Mouse (Mus musculus) brown adipose tissue, adult 24 weeks (tissue): Measurements from ENCODE around the gene Gnaz. TPM values are rescaled to one million over a fixed set of nuclear protein-coding genes. Genes with fewer than 3 reads are reported as not detected.
A peak's percentile ranks its signal among the peaks of the same experiment; 100 is the strongest.

Experiments
- H3K27ac ChIP-seq: fragments of 200-500 bp; replicated peaks from 2 replicates; pipeline ENCODE4 v1.5.1; 2012; ENCODE audit warnings: low read depth, mild to moderate bottlenecking, low read length
- H3K4me1 ChIP-seq: fragments of 200-500 bp; 2 replicates; pipeline ENCODE4 v1.6.1; 2012; ENCODE audit warnings: low read length, mixed read lengths; ENCODE audit not compliant: control insufficient read depth, insufficient read depth, insufficient read length
- H3K4me3 ChIP-seq: fragments of 200-500 bp; 2 replicates; pipeline ENCODE4 v1.5.1; 2012; ENCODE audit warnings: low read depth, mild to moderate bottlenecking, low read length, moderate library complexity; ENCODE audit not compliant: insufficient read depth
- polyA plus RNA-seq: library from polyadenylated mRNA; stranded (reverse); fragments of >200 nt; gene quantifications from 2 replicates; pipeline ENCODE4 v1.2.4, GENCODE M21; 2012; ENCODE audit not compliant: missing spikeins, insufficient read depth, insufficient read length

Gene Gnaz
- polyA plus RNA-seq, 1 experiment = not detected

DNA sequence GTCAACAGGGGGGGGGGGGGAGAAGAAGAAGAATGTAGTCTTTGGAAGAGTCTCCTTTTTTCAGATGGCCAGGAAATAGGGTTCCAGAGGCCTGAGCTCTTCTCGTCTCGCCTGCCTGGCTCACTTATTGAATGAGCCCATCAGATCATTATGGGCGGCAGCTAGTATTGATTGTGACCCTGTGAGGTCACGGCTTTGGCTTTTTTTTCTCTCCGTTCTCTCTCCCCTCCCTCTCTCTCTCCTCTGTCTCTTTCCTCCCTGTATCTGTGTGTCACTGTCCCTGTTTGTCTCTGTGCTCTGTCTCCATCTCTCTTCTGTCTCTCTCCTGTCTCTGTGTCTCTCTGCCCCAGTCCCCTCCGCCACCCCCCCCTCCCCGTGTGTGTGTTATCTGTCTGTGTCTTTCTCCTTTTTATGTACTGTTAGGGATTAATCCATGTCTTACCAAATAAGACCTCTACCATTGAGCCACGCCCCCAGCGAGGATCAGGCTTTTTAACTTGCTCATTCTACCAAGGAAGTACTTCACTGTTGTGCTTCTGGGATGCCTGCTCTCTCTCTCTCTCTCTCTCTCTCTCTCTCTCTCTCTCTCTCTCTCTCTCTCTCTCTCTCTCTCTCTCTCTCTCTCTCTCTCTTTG lies 91.9 kb downstream of the Gnaz start:
- Histone ChIP-seq H3K4me3 (no peak overlapping the region), H3K27ac (no peak overlapping the region), H3K4me1 (peaks cover 16% of the 10 kb centered on the region)

- Histone ChIP-seq H3K27ac (no peak overlapping the region), H3K4me1 (peaks cover 17% of the 10 kb centered on the region), H3K4me3 (peak overlapping the region; percentile 87)
Measured at GRCm38 (mm10) chr10:75059396-75059795, 92.4 kb downstream of the Gnaz start.

DNA sequence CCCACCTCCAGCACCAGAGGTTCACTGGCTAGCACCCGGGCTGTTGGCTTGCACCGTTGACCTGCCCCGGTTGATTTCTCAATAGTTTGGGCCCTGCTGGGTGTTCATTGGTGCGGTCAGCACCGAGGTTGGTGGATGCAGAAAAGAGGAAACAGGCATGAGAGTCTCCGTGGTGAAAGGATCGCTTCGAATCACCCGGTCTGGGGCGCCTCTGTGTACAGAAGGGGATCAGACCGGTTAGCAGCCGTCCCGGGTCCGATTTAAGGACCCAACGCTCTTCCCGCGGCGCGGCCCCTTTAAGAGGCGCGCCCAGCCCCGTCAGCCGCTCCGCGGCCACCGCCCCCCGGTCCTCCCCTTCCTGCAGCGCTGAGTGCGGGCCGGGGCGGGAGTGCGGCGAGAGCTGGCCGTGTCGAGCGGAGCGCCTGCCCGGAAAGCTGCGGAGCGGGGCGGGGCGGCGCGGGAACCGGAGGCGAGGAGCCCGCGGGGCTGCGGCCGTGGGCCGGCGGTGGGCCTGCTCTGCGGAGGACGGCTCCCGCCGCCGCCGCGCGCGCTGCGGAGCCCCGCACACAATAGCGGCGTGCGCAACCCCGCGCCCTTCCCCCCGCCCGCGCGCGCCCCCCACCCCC lies 93.4 kb downstream of the Gnaz start, which contains the start of gene Bcr:
TSS of gene Bcr (plus strand) at position 376 of the 626 bp plus-strand sequence.
- Histone ChIP-seq H3K4me3 (peak within 1 kb of the TSS; percentile 87), H3K4me1 (peaks cover 17% of the 10 kb centered on the region), H3K27ac (0 out of 2 replicates have a peak within 1 kb of the TSS, but pooled peaks have one; percentile 20)

DNA sequence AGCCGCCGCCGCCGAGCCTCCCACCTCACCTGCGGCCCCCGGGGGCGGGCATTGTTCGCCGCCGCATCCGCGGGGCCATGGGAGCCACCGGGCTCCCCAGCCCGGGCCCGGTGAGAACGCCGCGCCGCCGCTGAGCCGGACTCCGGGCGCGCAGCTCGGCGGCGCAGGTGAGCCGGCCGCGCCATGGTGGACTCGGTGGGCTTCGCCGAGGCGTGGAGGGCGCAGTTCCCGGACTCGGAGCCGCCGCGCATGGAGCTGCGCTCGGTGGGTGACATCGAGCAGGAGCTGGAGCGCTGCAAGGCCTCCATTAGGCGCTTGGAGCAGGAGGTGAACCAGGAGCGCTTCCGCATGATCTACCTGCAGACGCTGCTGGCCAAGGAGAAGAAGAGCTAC lies 93.9 kb downstream of the Gnaz start:
- peak overlapping the region; percentile 87 for H3K4me3 ChIP-seq
- H3K4me1 ChIP-seq = peaks cover 20% of the 10 kb centered on the region
- no peak overlapping the region for H3K27ac ChIP-seq

GRCm38 (mm10) chr10:75061341-75062188 lies 94.6 kb downstream of the Gnaz start:
- Histone ChIP-seq H3K4me3 (peak overlapping the region; percentile 87), H3K4me1 (peaks cover 20% of the 10 kb centered on the region), H3K27ac (no peak overlapping the region)

DNA sequence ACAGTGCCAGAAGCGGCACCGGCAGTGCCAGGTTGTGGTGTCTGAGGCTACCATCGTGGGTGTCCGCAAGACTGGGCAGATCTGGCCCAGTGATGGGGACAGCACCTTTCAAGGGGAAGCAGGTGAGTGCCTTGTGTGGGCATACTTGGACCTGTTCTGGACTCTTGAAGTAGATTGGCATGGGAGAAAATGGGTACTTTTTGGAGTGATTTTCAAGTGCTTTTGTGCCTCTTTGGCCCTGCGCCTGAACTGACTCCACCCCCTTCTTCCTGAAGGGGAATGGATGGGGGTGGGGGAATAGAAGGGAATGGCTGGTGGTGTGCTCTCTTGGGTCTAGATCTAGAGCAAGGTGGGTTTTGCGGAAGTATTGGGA lies 95.2 kb downstream of the Gnaz start:
- Histone ChIP-seq H3K4me1 (peaks cover 20% of the 10 kb centered on the region), H3K27ac (no peak overlapping the region), H3K4me3 (peak overlapping the region; percentile 87)

DNA sequence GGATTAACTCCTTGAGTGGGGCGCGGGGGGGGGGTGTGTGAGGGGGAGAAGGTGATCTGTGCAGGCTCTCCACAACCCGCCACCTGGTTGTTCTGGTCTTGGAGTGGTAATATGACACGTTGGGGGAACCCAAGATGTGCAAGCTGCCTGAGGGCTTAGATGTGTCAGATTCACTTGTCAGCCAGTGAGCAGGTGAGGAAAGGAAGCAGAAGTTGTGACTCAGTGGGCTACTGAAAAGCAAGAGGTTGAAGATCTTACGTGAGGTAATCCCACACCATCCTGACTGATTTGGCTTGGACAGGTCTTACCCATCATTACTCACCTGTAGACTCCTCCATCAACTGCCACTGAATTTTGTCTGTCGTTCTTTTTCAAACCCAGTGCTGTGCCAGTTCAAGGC lies 95.6 kb downstream of the Gnaz start:
- Histone ChIP-seq H3K4me1 (peaks cover 20% of the 10 kb centered on the region), H3K4me3 (peak overlapping the region; percentile 87; the same call in 1 of the 2 replicates), H3K27ac (no peak overlapping the region)

DNA sequence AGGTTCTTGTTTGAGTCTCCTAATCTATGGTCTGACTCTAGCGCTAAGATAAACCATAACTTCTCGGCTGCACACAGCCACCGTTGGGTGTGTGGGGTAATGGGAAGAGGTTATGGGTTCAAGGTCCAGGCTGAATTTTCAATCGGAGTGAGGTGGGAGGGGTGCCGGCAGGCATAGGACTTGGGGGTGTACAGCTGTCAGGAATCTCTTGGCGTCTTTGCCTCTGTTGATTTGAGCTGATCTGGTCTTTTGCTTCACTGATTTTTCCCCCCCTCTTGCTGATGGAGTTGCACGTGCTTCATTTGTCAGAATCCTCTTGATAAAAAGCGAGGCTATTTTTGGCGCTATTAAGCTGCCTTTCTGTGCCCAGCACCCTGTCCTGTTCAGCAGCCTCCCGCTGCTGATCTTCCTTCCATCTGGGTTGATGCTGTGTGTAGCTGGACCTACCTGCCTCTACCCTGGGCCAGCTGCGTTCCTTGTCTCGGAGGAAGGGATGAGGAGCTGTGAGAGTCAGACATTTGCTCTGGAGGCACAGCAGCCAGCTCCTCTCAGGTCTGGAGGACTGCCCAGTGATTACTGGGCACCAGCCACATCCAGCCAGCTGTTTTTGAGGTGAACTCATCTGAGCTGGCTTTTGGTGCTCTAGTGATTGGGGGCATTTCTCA lies 96.5 kb downstream of the Gnaz start:
- Histone ChIP-seq H3K27ac (no peak overlapping the region), H3K4me3 (peak overlapping the region; percentile 7; the same call in 1 of the 2 replicates), H3K4me1 (peaks cover 20% of the 10 kb centered on the region)

- Histone ChIP-seq H3K4me3 (no peak overlapping the region), H3K27ac (no peak overlapping the region), H3K4me1 (peaks cover 25% of the 10 kb centered on the region)
Measured at GRCm38 (mm10) chr10:75065691-75066090, 98.7 kb downstream of the Gnaz start.

Other genes with a start within 250 kb of the Gnaz start
- not detected in 2 replicates for gene Rsph14, start 65.4 kb downstream of the Gnaz start, polyA plus RNA-seq
- gene Rab36, start 69.9 kb downstream of the Gnaz start, polyA plus RNA-seq = not detected in 2 replicates
- gene Bcr, start 93.4 kb downstream of the Gnaz start, polyA plus RNA-seq = 9.1 and 9.5 TPM in 2 replicates
- gene Specc1l, start 244.9 kb downstream of the Gnaz start, polyA plus RNA-seq = 12.3 and 15.1 TPM in 2 replicates